Mouse (Mus musculus) embryonic fibroblast, embryonic 13.5 days (primary cell): Measurements from ENCODE around the gene Lrrc4.

Source experiments
- CTCF ChIP-seq: IDR thresholded peaks from 2 replicates; pipeline ENCODE4 v1.5.1; 2011; ENCODE audit warnings: mild to moderate bottlenecking, control low read depth, low read length, moderate library complexity, borderline replicate concordance; ENCODE audit not compliant: insufficient read depth
- POLR2A ChIP-seq: IDR thresholded peaks from 2 replicates; pipeline ENCODE4 v1.6.1; 2011; ENCODE audit warnings: low read depth, mild to moderate bottlenecking, control low read depth, low read length, moderate library complexity

DNA sequence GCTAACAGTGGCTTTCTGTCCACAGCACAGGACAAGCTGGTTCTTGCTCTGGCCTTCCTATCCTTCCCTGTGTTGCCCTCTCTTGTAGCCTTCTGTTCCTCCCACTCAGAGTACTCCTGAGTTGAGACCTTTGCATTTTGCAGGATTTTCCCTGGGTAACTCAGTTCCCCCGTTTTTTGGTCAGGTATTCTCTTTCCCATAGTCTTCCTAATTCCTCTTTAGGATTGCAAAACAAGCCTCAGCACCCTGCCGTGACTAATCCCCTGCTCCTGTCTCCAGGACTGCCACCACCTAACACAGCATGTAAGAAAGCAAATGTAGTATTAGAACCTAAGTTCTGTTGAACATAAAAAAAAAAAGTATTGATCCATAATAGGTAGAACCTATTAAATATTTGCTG lies 60.2 kb downstream of the Lrrc4 start:
- TF ChIP-seq CTCF (no peak), POLR2A (no peak)
